Mouse (Mus musculus): ENCODE measurements around the gene Mettl8. TPM values are rescaled to one million over a fixed set of nuclear protein-coding genes. Genes with fewer than 3 reads are reported as not detected.

Gene Mettl8
- total RNA-seq (2023), result 45.9 TPM

DNA sequence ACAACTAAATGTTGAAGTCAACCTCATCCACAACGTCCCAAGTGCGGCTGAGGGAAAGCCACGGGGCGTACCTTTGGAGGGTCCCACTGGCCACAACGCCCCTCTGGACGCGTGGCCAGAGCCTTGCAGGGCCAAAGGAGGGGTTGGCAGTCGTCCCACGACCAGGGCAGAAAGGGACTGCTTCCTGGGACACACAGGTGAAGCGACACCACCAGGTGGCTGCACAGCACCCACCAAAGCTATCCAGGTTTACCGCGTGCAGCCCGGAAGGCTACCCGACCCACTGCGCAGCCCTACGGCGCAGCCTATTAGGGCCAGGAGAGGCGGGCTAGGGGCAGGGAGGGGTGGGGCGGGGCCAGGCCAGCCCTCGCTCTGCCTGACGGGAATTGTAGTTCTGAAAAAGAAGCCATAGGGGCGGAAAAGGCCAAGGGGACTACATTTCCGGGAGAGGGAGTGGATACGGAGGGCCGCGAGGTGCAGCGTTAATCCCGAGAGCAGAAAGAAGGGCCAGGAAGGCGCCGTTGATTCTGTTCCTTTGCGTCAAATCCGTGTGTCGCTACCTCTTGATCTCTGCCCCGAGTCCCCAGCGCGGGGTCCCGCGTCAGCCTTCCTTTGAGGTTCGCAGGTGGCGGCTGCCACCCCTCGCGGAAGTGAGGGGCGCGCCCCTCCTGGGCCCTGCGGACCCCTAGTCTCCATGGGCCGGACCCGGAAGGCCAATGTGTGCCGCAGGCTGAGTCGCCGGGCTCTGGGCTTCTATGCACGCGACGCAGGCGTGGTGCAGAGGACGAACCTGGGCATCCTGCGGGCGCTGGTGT lies at the start of gene Mettl8, which contains the start of gene Dcaf17:
Gene Mettl8 (minus strand): TSS at position 284 of the 815 bp plus-strand sequence.
Gene Dcaf17 (plus strand): TSS at position 29 of the 815 bp plus-strand sequence.

Other genes with a start within 250 kb of the Mettl8 start
- 110 TPM for gene Tlk1, start 229.9 kb downstream of the Mettl8 start, total RNA-seq (2023)
- gene Dcaf17, start 255 bp downstream of the Mettl8 start, total RNA-seq (2023), result 31.7 TPM
- gene Cybrd1, start 62.3 kb upstream of the Mettl8 start, total RNA-seq (2023), result 0.31 TPM
- 59.1 TPM for gene Dync1i2, start 156.1 kb upstream of the Mettl8 start, total RNA-seq (2023)

All from CD8-positive naive resting alpha-beta T cell, adult 57 days (primary cell).